13 mouse cellular contexts compared by ENCODE assay signal in the genomic region with DNA sequence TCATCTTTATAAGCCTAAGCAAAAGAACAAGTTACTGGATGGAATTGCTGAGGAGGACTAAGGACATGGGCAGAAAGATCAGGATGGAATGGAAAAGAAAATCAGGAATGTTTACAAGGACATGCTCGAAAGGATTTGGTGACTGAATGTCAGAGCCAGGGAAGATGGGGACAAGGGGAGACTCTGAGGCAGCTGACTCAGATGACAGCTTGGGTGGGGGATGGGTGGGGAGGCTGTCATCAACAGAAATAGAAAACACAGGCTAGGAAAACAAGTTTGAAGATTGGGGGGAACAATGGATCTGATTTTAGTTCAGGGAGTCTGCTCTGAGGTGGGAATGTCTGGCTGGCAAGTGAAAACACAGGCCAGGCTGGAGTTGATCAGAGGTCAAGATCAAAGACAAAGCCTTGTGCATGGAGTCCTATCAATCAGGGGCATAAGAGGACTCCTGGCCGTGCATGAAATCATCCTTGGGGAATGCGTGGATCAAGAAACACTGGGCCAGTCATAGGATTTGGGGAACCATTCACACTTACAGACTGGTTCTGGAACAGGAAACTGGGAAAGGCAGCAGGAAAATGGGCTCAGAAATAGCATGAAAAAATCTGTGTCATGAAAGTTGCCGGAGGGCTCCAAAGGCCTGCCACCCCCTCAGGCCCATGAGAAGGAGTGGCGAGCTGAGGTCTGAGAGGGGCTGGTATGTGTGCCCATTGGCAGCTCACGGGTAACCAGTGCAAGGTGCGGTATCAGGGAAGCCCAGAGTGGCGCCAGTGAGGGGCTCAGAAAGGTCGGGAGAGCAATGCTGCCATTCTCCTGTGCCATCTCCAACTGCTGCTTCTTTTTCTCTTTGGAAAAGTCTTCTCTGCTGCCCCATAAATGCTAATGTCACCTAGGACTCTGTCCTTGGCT.
DNase-seq lines count a peak whose midpoint lies in the region; ATAC-seq lines count a peak whose summit lies in the region.
"Had no signal": no experiment of that assay in that cellular context is flagged by ENCODE, and none has a peak within 500 bp of the region (broad histone marks: within the 10 kb centered on the region; RNA-seq: fewer than 3 reads in every experiment).

No protein-coding gene starts in this region.

- peak; percentile 22 for DNase-seq in embryo, embryonic 10 days (ENCODE audit: low spot score)
- no peak for DNase-seq in embryo, embryonic 10.5 days (ENCODE audit: low spot score)
- no peak for DNase-seq in kidney, postnatal 36 days
- DNase-seq in heart, embryonic 10.5 days (ENCODE audit: low spot score): peak; percentile 70
- DNase-seq in lung, postnatal 14 days: no peak
- no peak for DNase-seq in layer of hippocampus, postnatal 25 days (ENCODE audit: extremely low spot score in 1 of 2, low spot score in 1 of 2)
- DNase-seq: kidney, adult 9 months; lung, embryonic 14.5 days; midbrain, embryonic 14.5 days had no signal

- H3K27ac ChIP-seq in kidney, embryonic 15.5 days: no peak overlapping the region
- peak overlapping the region; percentile 78 for H3K27ac ChIP-seq in heart, embryonic 10.5 days
- H3K27ac ChIP-seq in limb, embryonic 12.5 days: peak overlapping the region; percentile 66; the same call in 1 of the 2 replicates
- H3K27ac ChIP-seq: embryonic facial prominence, embryonic 15.5 days had no signal

- no peaks in the 10 kb centered on the region for H3K9me3 ChIP-seq in kidney, embryonic 15.5 days (replicated peaks)
- H3K9me3 ChIP-seq in heart, embryonic 10.5 days: no peaks in the 10 kb centered on the region
- no peaks in the 10 kb centered on the region for H3K9me3 ChIP-seq in limb, embryonic 12.5 days
- H3K9me3 ChIP-seq: embryonic facial prominence, embryonic 15.5 days had no signal

- 52% methylated on average over 9 of the region's 9 CpGs for WGBS in kidney, embryonic 15.5 days
- 45% methylated on average over 9 of the region's 9 CpGs for WGBS in heart, embryonic 10.5 days
- 61% methylated on average over 9 of the region's 9 CpGs for WGBS in limb, embryonic 12.5 days

- H3K36me3 ChIP-seq in kidney, embryonic 15.5 days: no peaks in the 10 kb centered on the region
- no peaks in the 10 kb centered on the region for H3K36me3 ChIP-seq in heart, embryonic 10.5 days
- H3K36me3 ChIP-seq in limb, embryonic 12.5 days: no peaks in the 10 kb centered on the region
- H3K36me3 ChIP-seq: embryonic facial prominence, embryonic 15.5 days had no signal

- no peak overlapping the region for H3K4me2 ChIP-seq in kidney, embryonic 15.5 days
- H3K4me2 ChIP-seq in limb, embryonic 12.5 days: no peak overlapping the region
- H3K4me2 ChIP-seq: embryonic facial prominence, embryonic 15.5 days; lung, embryonic 14.5 days had no signal

- ATAC-seq in kidney, embryonic 15.5 days (replicated peaks; ENCODE audit: low FRiP score): peak; percentile 40; the same call in 1 of the 2 replicates
- ATAC-seq in limb, embryonic 12.5 days (ENCODE audit: insufficient number of reproducible peaks, insufficient read depth, low FRiP score, low TSS enrichment, low read depth): no peak
- ATAC-seq: hindbrain, embryonic 16.5 days had no signal

- no peaks in the 10 kb centered on the region for H3K27me3 ChIP-seq in kidney, embryonic 15.5 days
- no peaks in the 10 kb centered on the region for H3K27me3 ChIP-seq in heart, embryonic 10.5 days (ENCODE audit: insufficient read depth, poor library complexity, severe bottlenecking)
- no peaks in the 10 kb centered on the region for H3K27me3 ChIP-seq in limb, embryonic 12.5 days
- H3K27me3 ChIP-seq: embryonic facial prominence, embryonic 15.5 days had no signal

- no peak overlapping the region for H3K9ac ChIP-seq in kidney, embryonic 15.5 days
- H3K9ac ChIP-seq in limb, embryonic 12.5 days (replicated peaks): no peak overlapping the region
- H3K9ac ChIP-seq: embryonic facial prominence, embryonic 15.5 days; lung, embryonic 14.5 days had no signal

- H3K4me3 ChIP-seq in kidney, embryonic 15.5 days (replicated peaks): no peak overlapping the region
- H3K4me3 ChIP-seq in heart, embryonic 10.5 days: no peak overlapping the region
- no peak overlapping the region for H3K4me3 ChIP-seq in limb, embryonic 12.5 days (replicated peaks)
- H3K4me3 ChIP-seq: embryonic facial prominence, embryonic 15.5 days had no signal

- peaks cover 15% of the 10 kb centered on the region for H3K4me1 ChIP-seq in kidney, embryonic 15.5 days
- H3K4me1 ChIP-seq in heart, embryonic 10.5 days: peaks cover 30% of the 10 kb centered on the region
- H3K4me1 ChIP-seq in limb, embryonic 12.5 days (replicated peaks): peaks cover 16% of the 10 kb centered on the region; the same call in 1 of the 2 replicates
- H3K4me1 ChIP-seq: embryonic facial prominence, embryonic 15.5 days had no signal

Comparison
In these comparisons a context has a peak if more than half of its experiments do, and no peak if none do; other contexts are left out.
1. DNase-seq: peak in embryo, embryonic 10 days (single experiment) and heart, embryonic 10.5 days (single experiment); none in embryo, embryonic 10.5 days (single experiment), kidney, postnatal 36 days (0 of 2), lung, postnatal 14 days (single experiment) and layer of hippocampus, postnatal 25 days (0 of 2).